Mouse (Mus musculus): ENCODE data around the gene Ablim1. TPM values are rescaled to one million over a fixed set of nuclear protein-coding genes. Genes with fewer than 3 reads are reported as not detected.

Gene Ablim1
- total RNA-seq, 2 experiments from 2014 or later, result 489 to 510 TPM

DNA sequence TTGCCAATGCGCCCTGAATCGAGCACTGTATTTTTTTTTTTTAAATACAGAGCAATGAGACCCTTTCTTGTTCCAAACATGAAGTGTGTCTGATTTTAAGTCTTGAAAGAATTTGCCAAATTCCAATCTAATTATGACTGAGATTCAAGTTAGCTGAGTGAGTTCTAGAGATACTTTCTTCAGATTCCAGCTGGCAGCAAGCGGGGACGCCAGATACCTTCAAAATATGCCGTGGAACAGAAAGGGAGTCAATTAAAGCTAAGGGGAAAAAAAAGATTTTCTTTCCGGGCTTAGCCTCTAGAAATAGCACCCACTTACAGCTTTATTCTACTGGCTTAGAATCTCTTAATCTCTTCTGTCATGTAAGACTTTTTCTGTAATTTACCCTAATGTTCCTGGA, 77.2 kb downstream of the Ablim1 start:
- DNase-seq, result no peak
- intact Hi-C loops (cut with DNase I), result no loop called here

DNA sequence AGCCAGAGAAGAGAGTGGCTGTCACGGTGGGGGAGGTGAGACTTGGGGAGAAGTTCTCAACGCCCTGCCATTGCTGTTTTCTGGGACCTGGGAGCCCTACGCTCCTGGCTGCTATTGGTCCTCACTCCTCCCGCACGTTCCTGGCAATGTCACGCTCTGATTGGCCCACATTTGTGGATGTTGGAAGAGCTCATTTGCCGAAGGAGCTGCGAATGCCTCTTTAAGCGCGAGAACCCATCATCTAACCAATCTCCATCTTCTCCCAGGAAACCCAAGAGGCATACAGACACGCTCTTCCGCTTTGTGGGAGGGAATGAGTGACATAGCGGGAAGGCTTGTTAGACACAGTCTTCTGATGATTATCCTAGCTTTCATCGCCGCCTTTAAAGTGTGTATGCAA, 78.1 kb downstream of the Ablim1 start:
- intact Hi-C loops (cut with DNase I), result no loop called here
- DNase-seq, result no peak

DNA sequence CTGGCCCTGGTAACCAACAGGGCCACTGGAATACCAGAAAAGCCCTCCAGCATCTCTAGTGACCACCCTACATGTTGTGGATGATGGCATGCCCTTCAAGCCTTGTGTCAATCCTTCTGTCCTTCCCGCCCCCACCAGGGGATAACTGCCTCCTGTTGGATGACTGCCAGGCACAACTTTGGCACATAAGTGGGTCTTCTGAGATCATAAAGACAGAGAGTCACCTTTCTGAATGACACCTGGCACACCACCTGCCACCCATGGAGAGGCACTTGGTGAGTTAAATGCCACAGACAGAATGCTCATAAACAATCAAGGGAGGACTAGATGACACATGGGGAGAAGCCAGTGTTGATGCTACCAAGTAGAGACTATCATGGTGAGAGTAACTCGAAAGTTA, 78.8 kb downstream of the Ablim1 start:
- intact Hi-C loops (cut with DNase I), result no loop called here

DNA sequence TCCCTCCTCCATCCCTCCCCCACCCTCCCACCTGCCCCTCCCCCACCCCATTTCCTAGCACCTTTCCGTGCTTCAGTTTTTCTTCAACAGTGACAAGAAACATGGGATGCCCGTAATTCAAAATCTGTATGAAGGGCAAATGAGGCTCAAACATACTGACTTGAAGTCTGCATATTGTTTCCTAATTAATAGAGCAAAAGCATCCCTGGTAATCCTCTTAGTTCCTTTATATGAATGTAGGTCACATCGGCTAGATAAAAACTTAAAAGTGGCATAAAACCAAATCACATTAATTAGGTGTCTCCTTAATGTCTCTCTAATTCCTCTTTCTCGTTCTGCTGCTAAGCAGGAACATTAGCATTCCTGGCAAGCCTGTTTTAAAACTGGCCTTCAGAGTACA, 83.7 kb downstream of the Ablim1 start:
- no peak for DNase-seq

More for the DNA sequence above, 78.8 kb downstream of the Ablim1 start:
- no peak for DNase-seq

DNA sequence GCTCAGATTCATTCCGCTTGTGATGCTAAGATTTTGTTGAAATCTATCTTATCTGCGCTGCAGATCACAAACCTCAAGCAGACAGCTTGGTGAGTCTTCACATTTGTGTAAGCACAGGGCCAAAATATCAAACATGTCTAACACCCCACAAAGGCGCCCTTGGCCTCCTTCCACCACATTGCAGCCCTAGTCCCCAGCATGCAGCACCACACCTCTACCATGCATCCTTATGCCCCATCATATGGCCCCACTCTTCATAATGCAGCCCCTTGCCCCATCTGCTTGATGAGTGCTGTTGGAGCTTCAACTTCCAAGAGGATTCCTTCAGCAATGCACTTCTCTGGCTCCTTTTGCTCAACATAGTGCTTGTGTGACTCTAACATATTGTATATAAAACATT, 85.6 kb downstream of the Ablim1 start:
- no peak for DNase-seq
- intact Hi-C loops (cut with DNase I), result no loop called here

More for the DNA sequence above, 83.7 kb downstream of the Ablim1 start:
- intact Hi-C loops (cut with DNase I), result no loop called here

DNA sequence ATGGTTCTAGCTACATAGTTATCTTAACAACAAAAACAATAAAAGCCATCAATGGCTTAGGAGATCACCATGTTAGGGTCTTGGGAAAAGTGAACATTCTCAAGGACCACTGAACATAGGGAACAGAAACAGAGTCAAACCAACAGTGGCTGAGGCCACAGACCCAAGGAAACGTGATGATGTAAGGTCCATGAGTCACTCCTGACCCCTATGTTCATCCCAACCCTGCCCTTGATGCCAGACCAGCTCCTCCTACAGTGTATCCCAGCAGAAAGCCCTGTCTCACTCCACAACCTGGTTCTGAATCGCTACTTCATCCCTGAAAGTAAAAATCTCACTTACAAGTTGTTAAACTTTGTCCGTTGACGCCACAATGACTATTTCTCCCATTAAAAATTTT, 86.1 kb downstream of the Ablim1 start:
- no peak for DNase-seq
- intact Hi-C loops (cut with DNase I), result no loop called here

DNA sequence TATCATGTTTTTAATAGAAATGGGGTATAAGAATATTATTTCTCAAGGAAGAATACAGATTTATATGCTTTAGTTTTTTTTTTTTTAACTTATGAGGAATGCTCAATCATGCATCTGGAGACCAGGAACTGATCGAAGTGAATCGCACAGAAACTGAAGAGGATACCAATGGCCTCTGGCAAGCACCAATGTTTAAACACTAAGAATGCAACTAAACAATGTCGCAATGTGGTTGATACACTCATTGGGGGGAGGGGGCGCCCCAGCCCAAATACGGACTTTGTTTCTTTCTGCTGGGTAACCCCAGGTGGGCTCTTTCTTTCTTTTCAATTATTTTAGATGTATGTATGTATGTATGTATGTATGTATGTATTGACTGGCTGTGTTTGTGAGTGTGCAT, 90.3 kb downstream of the Ablim1 start:
- no peak for DNase-seq
- intact Hi-C loops (cut with DNase I), result no loop called here

DNA sequence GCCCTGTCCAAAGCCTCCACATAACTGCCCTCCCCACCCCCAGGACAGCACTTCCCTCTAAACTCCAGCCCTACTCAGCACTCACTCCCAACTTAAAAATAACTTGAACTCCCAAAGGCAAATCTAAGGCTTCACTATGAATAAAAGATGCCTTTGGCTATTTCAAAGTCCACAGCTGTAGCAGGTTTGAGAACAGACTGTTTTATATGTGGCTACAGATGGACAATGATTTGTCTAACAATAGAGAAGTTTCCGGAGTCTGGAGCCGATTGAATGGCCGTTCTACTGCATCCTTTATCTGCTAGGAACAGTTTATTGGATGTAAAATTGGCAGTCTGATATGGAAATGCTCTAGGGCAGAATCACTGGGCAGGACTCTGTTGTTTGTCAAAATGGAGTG, 91.0 kb downstream of the Ablim1 start:
- intact Hi-C loops (cut with DNase I), result no loop called here

DNA sequence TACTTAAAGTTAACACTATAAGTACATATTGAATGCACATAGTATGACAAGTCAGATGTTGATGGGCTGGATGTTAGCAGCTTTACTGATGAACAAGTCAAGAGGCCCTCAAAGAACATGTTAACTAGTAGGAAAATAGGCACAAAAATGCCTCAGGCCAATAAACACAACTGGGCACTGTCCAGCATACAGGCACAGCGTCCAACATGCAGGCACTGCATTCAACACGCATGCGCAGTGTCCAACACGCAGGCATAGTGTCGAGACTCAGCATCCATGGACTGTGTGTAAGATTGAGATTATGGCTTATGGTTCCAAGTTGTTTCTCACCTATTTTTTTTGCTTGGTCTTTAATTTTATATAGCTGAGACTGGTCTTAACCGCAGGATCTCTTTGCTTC, 92.1 kb downstream of the Ablim1 start:
- intact Hi-C loops (cut with DNase I), result no loop called here
- DNase-seq, result no peak

More for the DNA sequence above, 91.0 kb downstream of the Ablim1 start:
- DNase-seq, result no peak

DNA sequence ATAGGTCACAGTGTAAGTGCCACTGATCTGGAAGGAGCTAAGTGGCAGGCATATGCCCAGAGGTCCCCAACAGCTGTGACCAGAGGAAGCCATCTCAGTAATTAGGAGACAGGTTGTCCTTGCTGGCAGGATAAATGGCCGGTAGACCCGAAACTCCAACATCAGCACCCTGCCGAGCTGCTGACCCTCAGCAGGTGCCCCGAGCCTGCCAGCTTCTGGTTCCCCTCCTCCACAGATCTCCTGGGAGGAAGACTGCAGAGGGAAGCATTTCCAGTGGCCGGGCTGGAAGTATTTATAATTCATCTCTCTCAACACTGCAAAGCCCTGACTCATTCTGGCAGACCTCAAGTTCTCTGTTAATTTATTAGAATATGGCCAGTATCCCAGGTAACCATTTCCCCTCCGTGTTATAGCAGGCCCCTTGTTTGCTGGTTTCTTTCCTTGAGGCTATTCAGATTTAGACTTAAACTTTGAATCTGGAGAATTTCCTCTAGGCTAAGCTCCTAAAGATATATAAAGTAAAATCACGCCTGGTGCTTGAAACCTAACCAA, 93.0 kb downstream of the Ablim1 start:
- intact Hi-C loops (cut with DNase I), result no loop called here
- DNase-seq, result no peak

DNA sequence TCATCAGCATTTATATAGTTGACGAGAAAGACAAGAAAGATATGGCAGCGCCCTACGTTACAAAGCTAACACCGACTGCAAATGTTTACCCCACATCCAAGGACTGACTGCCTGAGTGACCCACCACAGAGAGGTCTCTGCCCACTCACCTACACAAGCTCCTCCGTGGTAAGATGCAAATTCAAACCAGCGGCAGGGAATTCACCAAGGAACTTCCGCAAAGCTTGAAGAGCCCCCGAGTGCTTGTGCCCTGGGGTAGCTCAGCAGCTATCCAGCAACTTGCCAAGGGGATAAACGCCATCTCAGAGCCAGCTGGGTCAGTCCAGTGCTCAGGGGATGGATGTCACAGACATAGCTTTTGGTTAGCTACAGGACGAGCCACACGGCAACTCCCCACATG, 95.0 kb downstream of the Ablim1 start:
- intact Hi-C loops (cut with DNase I), result no loop called here

DNA sequence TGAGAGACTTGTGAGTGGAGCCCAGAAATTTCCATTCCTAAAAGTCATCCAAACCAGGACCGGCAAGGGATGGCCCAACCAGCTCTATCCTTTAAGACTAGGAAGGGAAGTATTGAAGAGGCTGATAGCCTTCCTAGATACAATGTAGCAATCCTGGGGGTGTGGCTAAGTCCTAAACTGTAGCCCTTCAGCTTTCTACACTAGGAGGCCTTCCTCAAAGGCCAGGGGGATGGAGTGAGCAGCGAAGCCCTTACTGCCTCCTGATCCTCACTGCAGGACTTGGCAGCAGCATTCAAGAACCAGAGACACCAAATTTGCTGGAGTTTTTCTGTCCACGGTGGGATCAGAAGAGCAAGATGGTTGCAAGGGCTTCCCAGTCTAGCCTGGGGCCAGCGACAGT, 97.6 kb downstream of the Ablim1 start:
- DNase-seq, result no peak
- intact Hi-C loops (cut with DNase I), result no loop called here

More for the DNA sequence above, 95.0 kb downstream of the Ablim1 start:
- no peak for DNase-seq

DNA sequence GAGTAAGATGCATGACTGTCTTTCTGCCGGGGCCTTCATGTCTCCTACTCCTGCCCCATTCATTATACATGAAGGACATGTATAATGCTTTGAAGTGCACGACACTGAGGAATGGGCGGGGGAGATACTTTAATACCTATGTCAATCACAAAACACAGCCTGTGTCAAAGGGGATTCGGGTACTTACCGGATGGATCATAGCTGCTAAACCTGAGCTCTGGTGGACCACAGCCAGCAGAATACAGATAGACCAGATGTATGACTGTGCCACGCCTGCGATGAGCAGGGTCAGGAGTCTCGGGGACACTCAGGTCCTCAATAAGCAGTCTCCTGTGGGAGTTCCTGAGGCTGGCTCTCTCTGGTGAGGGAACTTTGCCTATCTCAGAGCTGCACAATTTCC, 99.2 kb downstream of the Ablim1 start:
- intact Hi-C loops (cut with DNase I), result no loop called here
- DNase-seq, result no peak

DNA sequence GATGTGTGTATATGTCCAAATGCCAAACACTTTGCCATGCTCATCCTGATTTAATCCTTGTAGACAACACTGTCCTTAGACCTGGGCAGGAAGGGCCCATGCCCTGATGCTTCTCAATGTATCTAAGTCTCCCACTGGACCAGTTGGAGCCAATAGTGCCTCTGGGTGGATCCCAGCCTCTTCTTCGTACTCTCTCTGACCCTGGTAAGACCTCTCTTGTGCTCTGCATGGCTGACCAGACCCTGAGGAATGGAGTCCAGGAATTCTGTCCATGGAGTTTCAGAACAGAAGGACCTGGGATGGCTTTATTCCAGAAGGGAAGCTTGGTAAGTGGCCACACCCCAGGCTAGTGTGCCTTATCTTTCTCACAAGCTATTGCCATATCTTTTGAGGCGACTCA, 102.3 kb downstream of the Ablim1 start:
- DNase-seq, result no peak
- intact Hi-C loops (cut with DNase I), result no loop called here

DNA sequence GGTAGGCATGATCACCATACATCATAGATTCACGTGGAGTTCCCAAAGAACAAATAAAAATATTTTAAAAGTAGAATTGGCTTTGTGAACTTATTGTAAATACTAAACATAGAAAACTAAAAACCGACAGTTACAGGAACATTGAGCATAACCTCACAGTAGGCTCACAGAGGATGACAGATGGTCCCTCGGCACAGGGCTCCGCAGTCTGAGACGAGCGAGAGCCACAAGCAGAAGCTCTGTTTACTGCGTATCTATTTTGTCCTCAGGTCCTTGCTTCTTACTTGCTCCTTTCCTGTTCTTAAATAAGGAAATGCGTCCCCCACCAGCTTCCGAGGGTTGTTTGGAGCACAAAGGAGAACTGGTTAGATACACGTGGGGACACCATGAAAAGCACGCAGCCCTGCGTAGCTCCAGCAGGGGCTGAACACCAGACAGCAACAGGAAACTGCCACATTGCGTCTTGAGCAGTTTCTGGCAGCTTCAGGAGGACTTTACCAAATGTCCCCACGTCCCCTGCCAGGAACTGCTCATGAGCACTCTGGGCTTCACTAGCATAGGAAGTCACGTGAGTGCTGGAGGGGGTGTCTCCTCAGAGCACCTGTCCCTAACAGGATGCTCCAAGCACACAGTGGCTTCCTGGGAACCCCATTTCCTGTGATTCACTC, 103.1 kb downstream of the Ablim1 start:
- intact Hi-C loops (cut with DNase I), result no loop called here
- DNase-seq, result peak; percentile 57 to 58

DNA sequence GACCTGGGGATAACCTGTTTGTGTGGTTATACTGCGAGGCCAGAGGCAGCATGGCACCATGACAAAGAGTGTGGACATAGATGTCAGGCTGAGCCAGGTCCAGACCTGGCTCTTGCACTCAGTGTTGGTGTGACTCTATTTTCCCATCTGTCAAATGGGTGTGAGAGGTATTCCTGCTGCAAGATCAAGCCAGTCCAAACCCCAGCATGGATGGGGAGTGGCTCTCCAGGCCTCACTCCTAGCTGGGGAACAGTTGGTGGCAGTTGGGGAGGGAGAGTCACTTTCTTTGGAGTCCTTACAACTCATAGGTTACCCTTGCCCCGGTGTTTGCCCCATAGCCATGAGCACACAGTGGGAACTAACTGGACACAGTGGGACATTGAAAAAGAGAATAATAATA, 103.8 kb downstream of the Ablim1 start:
- no peak for DNase-seq
- intact Hi-C loops (cut with DNase I), result no loop called here

DNA sequence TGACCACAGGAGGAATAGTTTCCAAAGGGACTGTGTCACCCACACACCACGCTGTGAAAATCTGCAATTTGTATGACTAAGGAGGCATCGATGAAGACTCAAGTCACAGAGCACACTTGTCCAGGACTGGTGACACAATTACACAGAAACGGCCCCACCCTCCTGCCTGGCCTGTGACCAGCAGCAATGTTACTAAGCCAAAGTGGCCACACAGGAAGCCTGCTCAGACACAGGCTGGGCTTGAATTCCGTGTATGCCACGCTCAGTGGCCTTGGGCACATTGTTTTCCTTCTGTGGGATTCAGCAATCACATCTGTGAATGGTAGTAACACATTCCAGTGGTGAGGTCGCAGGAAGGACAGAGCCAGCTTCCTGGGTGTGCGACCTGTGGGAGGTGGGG, 110.6 kb downstream of the Ablim1 start:
- intact Hi-C loops (cut with DNase I), result no loop called here
- peak; percentile 63 to 76 for DNase-seq

DNA sequence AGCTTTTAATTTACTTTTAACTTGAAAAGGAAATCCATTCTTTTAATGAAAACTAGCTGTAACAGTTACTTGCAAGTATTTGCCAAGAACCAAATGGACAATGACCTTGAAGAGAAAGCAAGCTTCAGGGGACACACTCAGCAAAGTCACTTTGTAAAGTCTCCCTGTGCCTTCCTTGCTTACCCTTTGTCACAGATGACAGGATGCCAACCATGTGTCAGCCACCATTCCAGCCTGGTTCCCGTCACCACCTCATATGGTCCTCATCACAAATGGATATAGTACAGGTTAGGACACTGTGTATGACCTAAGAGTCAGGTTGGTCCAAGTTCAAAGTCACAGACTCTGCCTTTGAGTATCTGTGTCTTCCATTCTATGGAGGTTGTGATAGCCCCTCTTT, 112.2 kb downstream of the Ablim1 start:
- peak in 1 of 2 experiments; percentile 63 for DNase-seq
- intact Hi-C loops (cut with DNase I), result no loop called here

DNA sequence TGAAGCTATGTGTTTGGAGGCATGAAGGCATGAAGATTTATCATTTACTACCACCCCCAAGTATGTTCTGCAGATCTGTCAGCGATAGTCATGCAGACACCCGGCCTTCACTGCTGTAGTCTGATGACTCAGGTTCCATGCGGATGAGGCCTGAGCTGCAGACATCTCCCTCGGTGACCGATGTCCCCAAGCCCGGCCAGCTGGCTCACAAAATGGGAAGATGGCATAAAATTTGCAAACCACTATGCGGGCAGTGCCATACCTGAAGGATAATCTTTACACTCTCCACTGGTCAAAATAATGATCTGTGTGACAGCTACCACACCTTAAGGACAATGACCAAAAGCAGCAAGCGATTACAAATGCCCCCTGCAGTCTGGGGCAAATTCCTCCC, 113.6 kb downstream of the Ablim1 start:
- intact Hi-C loops (cut with DNase I), result no loop called here

DNA sequence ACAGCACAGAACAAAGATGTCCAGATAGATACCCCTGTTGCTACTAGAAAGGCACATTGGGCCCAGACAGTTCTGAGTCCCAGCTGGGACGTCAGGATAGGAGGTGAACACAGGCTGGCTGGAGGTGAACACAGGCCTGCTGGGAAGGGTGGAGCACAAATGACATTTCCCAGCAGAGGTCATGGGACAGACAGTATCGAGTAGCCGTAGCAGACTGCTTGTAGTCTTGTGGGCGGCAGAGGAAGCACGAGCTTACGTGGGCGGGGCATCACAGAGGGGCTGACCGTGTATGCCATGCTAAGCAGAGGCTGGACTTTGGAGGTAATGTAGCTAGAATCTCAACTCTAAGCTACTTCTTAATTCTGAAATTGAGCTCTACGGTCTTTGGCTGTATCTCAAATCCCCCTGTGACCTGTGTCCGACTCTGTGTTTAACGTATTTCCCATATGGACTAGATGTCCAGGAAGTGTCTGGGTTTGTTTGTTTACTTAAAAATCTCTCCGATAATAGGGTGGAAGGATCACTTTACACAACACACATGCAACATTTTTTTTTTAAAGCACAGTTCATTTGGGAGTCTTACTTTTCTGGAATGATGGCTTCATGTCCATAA, 114.1 kb downstream of the Ablim1 start:
- intact Hi-C loops (cut with DNase I), result no loop called here
- DNase-seq, result peak; percentile 41 to 44

More for the DNA sequence above, 113.6 kb downstream of the Ablim1 start:
- no peak for DNase-seq

DNA sequence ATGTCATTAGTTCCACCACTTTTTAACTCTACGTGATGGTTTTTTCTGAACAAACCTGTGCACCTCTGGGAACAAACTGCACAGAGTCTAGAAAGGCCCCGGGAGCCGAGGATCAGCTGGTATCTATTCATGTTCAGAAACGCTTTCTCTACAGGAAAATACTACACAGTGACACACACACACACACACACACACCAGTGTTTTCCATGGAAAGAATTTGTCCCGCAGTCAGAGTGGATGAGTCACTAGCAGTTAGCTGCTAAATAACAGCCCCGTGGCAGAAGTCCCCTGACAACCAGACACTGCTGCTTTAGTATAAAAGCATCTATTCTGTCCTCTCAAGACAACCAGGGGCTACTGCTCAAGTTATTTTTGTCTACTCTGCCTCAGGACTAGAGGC, 115.4 kb downstream of the Ablim1 start:
- intact Hi-C loops (cut with DNase I), result loop anchor here (2.0 kb wide), 1 partner anchor 39 kb away; no protein-coding TSS in a partner anchor
- DNase-seq, result no peak

DNA sequence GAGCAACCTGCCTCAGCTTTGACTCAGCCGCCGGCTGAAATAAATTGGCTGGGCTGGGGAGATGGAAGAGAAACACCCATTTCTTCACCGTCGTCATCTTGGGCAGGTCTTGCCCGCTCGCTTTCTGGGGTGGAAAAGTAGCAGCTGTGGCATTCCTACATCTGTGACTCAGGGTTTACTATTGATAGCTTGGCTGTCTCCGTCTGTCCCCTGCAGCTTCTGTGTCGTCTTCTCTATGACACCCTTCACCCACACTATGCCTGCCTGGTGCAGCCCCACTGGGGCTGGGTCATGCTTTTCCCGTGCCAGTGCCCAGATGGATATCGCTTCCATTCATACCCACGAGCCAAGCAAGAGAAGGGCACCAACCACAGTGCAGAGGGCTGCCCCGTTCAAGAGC, 116.2 kb downstream of the Ablim1 start:
- intact Hi-C loops (cut with DNase I), result loop anchor here (2.0 kb wide), 1 partner anchor 40 kb away; no protein-coding TSS in a partner anchor
- DNase-seq, result no peak
